Mouse (Mus musculus) ES-Bruce4 (cell line): ENCODE data around the gene Ntrk1.

ENCODE experiments used
- CTCF ChIP-seq: IDR thresholded peaks from one replicate; pipeline ENCODE4 v1.8.1; 2011; ENCODE audit warnings: low read depth, low read length
- POLR2A ChIP-seq: IDR thresholded peaks from one replicate; pipeline ENCODE4 v1.8.1; 2011; ENCODE audit warnings: low read length; ENCODE audit not compliant: insufficient read depth

- no peak for TF ChIP-seq POLR2A
- no peak for TF ChIP-seq CTCF
These were observed 38.5 kb upstream of the Ntrk1 start for GRCm38 (mm10) chr3:87833482-87833881.
